Mouse (Mus musculus) olfactory bulb, adult 2 months (tissue): ENCODE data around the gene Fam222a.

Experiments used
- CTCF ChIP-seq: fragments of 200-500 bp; IDR thresholded peaks from 2 replicates; pipeline ENCODE4 v1.5.1; 2012; ENCODE audit warnings: low read depth, mild to moderate bottlenecking, low read length, moderate library complexity; ENCODE audit not compliant: insufficient read depth
- POLR2A ChIP-seq: fragments of 200-500 bp; IDR thresholded peaks from 2 replicates; pipeline ENCODE4 v1.6.1; 2012; ENCODE audit warnings: mild to moderate bottlenecking, low read depth, low read length, moderate library complexity; ENCODE audit not compliant: insufficient read depth

DNA sequence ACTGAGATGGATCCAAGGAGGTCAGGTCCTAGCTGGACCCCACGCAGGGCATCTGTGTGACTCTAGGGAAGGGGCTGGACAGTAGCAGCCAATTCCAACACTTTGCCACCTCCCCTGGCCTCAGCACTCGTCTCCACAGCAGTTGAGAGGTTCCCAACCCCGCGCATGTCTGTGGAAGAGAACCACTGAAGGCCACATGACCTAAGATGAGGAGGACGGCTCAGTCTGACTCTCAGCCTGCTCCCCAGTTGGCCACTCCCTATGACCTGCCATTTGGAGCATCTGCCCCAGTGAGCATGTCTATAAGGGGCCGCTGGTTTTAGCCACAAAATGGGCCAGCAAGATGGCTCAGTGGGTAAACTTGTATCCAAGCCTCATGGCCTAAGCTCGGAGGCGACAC lies 34.2 kb downstream of the Fam222a start:
- TF ChIP-seq CTCF (no peak), POLR2A (no peak)
